Mouse (Mus musculus) layer of hippocampus, adult 9-11 months (tissue): ENCODE data around the gene Sfta2.
A peak's percentile ranks its signal among the peaks of the same experiment; 100 is the strongest.

Experiments used
- DNase-seq: peaks from one replicate; pipeline ENCODE4 v3.0.0; 2022

Sfta2 gene

DNA sequence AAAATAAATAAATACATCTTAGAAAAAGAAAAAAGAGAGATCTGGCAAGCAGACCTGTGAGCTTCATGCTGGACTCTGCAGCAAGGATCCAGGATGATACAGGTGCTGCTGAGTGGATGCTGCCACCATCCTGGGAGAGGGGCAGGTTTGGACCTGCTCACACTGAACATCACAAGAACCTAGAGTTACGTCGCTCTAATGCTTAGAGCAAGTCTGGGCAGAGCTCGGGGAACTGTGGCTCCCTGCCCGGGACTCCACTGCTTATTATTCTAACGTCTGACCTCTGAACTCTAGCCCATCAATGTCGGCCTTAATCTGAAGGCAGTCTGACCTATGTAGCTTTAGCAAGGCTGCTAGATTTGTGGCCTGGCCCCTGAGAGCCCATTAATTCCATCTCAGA is 79.2 kb downstream of the Sfta2 start:
- DNase-seq: no peak

DNA sequence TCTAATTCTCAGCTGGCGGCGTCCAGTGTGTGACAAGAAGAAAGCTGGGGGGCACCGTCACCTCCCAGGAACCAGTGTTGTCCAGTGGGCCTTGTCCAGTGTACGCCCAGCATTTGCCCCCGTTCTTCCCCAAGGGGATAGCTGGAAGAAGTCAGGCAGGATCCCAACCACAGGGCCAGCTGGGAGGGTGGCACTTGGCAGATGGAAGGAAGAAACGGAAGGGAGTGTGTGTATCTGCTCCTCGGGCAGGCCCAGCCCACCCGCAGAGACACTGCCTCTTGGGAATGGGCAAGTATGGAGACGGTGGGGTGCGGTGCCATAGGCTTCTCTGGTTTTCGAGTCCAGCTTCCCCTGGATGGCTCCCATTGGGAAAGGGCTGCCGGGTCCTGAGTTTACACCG is 80.6 kb downstream of the Sfta2 start:
- no peak for DNase-seq

DNA sequence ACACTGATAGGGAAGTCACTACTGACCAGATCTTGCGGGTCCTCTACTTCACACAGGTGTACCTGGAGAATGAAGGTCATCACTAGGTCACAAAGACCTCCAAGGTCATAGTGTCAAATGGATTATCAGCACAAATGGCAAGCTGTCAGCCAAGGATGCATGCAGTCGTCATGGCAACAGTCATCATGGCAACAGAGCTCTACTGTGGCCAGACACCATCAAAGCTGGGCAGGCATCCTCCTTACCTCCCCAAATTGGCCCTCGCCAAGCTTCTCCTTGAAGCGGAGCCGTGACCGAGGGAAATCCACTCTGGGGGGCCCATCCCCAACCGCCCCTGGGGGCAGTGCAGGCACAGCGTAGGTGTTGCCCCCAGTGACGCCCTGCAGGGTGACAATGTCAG is 83.7 kb downstream of the Sfta2 start:
- DNase-seq: no peak

DNA sequence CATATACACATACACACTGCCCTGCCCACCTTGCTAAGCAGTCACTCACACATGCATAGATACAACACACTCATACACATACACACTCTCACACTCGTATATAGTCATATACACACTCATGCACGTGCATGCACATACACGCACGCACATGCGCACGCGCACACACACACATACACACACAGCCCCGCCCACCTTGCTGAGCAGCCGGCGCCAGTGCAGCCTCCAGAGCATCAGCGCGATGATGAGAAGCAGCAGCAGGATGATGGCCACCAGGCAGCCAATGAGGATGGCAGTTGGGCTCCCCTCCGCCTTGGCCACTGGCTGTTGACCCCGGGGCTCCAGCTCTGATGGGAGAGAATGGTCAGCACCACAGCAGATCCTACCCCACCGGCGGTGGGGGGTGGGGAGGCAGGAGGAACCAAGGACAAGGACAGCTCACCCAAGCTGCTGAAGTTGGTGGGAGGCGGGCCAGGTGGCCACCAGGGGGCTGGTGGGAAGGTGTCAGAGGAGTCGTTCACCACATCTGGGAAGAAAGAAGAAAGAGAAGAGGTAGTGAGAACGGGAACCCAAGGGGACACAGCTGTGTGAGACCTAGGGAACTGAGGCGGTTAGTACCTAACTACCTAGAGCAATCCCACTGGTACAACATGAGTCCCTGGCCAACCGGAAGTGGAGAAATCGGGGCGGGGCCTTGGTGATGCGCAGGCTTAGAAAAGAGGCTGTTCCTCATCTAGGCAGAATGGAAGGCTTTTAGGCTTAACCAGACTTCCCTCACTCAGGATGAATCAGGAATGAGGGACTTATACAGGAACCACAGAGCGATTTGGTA is 87.2 kb downstream of the Sfta2 start:
- no peak for DNase-seq

DNA sequence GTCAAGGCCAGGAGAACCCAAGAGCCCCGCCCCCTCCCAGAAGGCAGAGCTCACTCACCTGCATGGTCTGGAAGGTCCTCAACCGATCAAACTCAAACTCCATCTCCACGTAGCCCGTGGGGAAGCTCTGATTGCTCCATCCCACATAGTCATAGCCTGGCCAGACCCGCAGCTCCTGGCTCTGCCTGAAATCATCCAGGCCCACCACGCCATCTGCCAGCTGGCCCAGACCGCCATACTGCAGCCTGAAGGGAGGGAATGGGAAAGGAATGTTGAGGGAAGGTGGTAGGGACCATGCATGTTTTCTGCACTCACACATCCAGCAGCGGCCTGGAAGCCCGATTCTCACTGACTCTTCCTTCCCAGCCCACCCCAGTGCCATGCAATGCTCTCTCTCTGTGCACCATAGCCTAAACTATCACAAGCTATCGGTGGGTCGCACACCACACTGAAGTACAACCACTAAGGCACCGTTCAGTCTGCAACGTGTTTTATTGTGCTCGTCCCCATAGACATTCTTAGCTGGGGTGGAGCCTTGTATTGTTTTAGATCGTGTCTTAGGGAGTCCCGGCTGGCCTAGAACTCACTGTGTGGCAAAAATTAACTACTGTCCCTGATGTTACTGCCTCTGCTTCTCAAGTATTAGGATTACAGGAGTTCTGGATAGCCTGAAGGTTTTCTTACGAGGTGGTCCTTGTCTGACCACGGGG is 88.7 kb downstream of the Sfta2 start:
- DNase-seq: no peak

DNA sequence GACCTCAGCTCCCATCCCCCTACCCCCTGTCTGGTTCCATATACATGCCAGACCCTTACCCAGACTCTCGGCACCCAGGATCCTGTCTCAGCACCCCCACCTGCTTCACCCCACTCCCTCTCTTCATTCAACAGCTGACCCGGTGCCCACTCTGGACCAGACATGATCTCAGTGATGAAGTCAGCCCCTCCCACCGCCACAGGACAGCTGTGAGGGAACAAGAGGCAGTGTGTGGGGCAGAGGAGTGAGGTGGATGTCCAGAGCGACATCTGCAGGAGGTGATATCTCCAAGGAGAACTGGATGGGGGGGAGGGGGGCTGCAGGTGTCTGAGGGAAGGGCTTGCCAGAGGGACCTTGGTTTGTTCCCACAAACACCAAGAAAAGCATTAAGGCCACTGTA is 90.5 kb downstream of the Sfta2 start:
- no peak for DNase-seq

DNA sequence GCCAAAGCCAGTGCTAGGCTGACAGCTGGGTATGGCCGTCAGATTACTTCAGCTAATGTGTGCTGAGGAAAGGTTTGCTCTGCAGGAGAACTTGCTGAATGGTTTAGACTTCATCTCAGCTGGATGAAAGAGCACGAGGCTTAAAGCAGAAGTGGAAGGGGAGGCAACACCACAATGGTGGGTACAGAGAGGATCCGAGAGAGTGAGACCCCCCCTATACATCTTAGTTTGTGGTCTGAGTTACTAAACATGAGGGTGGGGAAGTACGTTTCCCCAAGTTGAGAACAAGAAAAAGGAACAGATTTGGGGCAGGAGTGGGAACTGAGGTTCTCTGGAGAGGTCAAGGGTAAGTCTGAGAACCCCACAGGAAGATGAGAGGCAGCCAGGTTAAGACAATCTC is 91.0 kb downstream of the Sfta2 start:
- DNase-seq: no peak

DNA sequence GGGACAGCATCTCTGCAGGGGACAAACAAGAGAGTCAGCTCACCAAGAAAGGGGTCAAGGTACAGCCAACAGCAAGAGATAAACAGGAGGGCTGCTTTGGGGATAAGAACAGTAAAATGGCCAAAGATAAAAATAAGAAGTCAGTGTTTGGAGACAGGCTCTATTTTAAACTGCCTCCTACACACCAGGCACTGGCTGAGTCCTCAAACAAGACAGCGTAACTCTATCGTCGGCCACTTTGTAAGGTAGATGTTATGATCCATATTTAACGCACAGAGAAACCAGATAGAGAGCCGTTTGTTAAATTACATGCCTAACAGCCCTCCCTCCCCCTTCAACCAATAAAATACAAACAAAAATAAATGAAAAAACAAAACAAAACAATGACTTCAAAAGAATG is 92.6 kb downstream of the Sfta2 start:
- no peak for DNase-seq

DNA sequence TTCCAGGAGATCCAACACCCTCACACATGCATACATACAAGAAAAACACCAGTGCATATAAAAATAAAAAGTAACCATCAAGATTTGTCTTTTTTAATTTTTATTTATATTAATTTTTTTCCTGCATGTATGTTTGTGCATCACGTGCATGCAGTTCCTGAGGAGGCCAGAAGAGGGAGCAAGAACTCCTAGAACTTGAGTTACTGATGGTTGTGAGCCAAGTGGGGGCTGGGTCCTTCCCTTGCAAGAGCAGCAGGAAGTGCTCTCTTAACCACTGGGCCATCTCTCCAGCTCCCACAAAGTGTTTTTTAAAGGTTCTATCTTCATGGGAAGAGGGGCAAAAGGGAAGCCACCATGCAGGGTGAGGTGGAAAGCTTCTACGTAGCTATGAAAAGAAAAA is 93.9 kb downstream of the Sfta2 start:
- DNase-seq: no peak

DNA sequence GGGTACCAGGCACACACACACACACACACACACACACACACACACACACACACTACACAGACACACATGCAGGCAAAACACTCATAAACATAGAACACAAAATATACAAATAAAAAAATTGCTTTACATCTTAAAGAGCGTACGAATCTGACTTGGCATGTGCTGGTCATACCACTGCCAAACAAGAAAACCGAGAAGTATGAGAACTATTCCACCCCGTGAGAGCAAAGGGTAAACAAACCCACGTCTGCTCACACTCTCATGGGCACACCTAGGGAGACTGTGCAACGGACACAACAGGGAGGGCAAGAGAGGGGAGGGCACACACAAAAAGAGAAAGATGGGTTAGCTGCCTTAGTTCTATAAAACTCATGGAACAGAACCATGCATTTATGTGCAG is 95.3 kb downstream of the Sfta2 start:
- no peak for DNase-seq

DNA sequence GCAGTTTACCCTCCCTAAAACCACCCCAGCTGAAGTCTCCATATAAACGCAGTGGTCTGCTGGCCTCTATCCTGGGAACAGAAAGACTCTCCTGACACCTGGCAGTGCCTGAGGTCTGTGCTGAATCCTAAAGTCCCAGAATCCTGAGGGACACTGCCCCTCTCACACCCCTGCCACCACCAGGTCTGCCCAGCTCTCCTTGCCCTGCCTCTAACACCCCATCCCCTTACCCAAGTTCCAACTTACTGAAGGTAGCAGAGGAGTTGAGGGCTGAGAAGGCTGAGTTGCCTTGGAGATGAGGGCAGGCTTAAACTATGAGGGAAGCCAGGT is 96.0 kb downstream of the Sfta2 start:
- DNase-seq: no peak

DNA sequence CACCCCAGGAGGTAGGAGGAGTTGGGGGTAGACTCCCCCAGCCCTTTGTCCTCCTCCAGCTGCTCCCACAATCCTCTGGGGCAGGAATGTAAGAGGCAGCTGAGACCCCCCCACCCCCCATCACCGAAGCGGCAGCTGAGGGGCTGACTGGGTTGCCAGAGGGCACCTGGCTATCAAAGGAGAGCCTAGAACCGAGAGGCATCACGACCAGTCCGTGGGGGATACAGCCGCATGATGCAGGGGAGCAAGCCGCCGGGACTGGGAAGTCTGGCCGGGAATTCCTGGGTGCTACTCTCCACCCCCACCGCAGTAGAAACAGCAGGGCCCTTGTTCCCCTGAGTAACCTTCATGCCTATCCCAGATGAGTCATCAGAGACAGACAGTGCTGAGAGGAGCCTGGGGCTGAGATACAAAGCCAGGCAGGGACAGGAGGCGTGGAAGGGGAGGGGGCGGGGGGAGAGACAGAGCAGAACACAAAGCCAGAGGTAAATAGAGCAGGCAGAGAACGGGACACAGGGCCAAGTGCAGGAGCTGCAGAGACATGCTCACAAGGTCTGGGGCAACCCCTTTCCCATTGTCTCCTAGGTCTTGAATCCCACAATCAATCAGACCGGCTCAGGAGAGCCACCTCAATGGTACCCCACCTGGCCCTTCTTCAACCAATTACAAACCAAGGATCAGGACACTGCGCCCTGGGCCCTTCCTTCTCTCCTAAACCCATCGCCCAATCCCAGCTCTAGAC is 96.6 kb downstream of the Sfta2 start:
- peak; percentile 87 for DNase-seq

DNA sequence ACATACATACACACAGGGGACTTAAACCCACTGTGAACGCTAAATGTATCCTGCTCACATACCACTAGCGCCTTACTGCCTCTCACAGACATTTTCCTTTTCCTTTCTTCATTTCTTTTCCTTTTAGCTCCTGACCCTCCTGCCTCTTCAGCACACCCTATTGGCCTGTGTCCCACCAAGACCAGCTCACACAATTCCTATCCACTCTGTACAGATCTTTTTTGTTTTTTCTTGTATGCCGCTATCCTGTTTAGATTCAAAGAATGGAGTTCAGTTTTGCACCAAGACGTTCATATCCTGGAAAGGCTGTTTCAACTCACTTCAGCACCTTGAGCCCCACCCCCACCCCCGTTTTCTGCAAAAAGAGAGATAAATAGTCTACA is 97.1 kb downstream of the Sfta2 start:
- DNase-seq: no peak

DNA sequence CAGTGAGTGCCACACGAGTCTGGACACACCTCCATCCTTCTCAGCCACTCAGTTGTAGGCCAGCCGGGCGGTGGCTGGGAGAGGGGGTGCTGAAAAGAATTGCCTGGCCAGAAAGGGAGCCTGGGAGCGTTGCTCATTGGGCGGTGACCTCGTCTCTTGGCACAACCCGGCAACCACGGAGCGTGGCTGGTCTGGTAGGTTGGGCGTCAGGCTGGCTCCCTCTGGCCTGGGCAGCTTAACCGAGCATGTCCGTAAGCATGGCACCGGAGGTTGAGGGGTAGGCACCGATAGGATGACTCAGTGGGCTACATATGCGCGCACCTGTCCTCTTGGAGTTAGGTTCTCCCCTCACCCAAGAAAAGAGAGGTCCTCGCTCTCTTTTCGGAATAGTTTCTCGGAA is 98.6 kb downstream of the Sfta2 start:
- DNase-seq: peak; percentile 86
